Mouse (Mus musculus): ENCODE results near the gene Pde5a. TPM values are rescaled to one million over a fixed set of nuclear protein-coding genes. Genes with fewer than 3 reads are reported as not detected.

Pde5a gene
- polyA plus RNA-seq (2014; fragmentation: Nextera tagmentation; extraction: Ambion mirVana): 56.3 and 60.0 TPM in 2 replicates

DNA sequence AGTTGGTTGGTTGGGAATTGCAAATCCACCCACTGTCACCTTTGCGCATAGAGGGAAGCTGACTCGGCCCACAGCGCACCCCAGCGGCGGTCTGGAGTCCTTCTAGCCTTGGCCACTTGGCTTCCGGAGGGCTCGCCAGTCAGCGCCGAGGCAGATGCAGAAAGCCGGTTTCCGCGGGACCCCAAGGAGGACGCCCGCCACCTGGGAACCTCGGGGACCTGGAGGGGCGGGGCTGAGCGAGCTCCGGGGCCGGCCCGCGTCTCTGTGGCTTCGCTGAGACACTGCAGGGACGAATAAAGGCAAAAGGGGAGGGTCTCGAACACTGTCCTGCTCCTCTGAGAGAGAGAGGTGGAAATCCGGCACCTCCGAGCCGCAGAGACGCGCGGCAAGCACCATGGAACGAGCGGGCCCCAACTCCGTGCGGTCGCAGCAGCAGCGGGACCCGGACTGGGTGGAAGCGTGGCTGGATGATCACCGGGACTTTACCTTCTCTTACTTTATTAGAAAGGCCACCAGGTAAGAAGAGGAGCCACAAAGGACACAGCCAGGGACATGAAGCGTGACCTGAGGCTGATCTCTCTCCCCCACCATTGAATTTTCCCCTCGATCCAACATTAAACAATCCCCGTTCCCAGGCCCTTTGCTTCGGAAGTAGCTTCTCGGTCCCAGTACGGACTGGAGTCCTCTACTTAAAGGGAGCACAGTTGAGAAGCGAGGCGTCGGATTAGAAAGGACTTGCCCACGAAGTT is at the start of gene Pde5a:
TSS of gene Pde5a (plus strand) at position 96 of the 749 bp plus-strand sequence.
- 1% methylated on average over 49 of the region's 49 CpGs for WGBS
- peak within 1 kb of the TSS; percentile 45 for H3K4me2 ChIP-seq (replicated peaks; ENCODE audit: low read depth, low read length)
- H3K9me3 ChIP-seq (ENCODE audit: control insufficient read depth, low read depth, low read length): no peaks in the 10 kb centered on the region
- peak within 1 kb of the TSS; percentile 100 for H3K27ac ChIP-seq (ENCODE audit: low read length)
- peak; percentile 65 for ATAC-seq (ENCODE audit: insufficient number of reproducible peaks, insufficient read depth, low FRiP score, low read depth)
- H3K4me3 ChIP-seq (ENCODE audit: low read depth, low read length): peak within 1 kb of the TSS; percentile 87
- no peaks in the 10 kb centered on the region for H3K36me3 ChIP-seq (ENCODE audit: control insufficient read depth, insufficient read depth, low read length)
- H3K4me1 ChIP-seq (ENCODE audit: control insufficient read depth, insufficient read depth, low read length): 0 out of 2 replicates have a peak, but pooled peaks cover 2% of the 10 kb centered on the region
- H3K9ac ChIP-seq (replicated peaks; ENCODE audit: low read depth, low read length): peak within 1 kb of the TSS; percentile 89
- no peaks in the 10 kb centered on the region for H3K27me3 ChIP-seq (ENCODE audit: control insufficient read depth, insufficient read depth, low read length)

GRCm38 (mm10) chr3:122680851-122681250 is 47.9 kb upstream of the Pde5a start:
- no peak overlapping the region for H3K27ac ChIP-seq (ENCODE audit: low read length)
- H3K4me1 ChIP-seq (ENCODE audit: control insufficient read depth, insufficient read depth, low read length): peaks cover 8% of the 10 kb centered on the region
- H3K36me3 ChIP-seq (ENCODE audit: control insufficient read depth, insufficient read depth, low read length): no peaks in the 10 kb centered on the region
- no peak overlapping the region for H3K4me2 ChIP-seq (replicated peaks; ENCODE audit: low read depth, low read length)
- WGBS: 92% methylated on average over 3 of the region's 3 CpGs
- H3K4me3 ChIP-seq (ENCODE audit: low read depth, low read length): no peak overlapping the region
- no peak for ATAC-seq (ENCODE audit: insufficient number of reproducible peaks, insufficient read depth, low FRiP score, low read depth)
- H3K9me3 ChIP-seq (ENCODE audit: control insufficient read depth, low read depth, low read length): no peaks in the 10 kb centered on the region; the same call in 1 of the 2 replicates
- H3K27me3 ChIP-seq (ENCODE audit: control insufficient read depth, insufficient read depth, low read length): no peaks in the 10 kb centered on the region
- no peak overlapping the region for H3K9ac ChIP-seq (replicated peaks; ENCODE audit: low read depth, low read length)

DNA sequence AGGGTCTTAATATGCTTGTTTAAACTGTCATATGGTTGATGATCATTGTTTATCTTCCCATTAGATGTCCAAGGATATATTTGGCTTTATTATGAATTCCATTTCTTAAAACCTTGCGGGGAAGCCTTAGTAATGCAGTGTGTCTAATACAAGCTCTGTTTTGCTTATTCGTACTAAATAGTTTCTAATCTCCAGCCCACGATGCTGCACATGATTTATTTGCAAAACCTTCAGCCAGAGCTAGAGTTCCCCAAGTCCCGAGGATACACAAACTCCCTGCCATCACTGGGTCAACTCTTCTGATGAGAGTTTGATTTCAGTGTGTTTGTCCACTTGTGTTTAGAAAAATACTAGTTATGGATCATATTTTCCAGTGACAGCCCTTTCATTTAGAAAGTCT is 46.4 kb upstream of the Pde5a start:
- H3K27ac ChIP-seq (ENCODE audit: low read length): no peak overlapping the region
- WGBS: 35% methylated on average over 4 of the region's 4 CpGs
- no peaks in the 10 kb centered on the region for H3K36me3 ChIP-seq (ENCODE audit: control insufficient read depth, insufficient read depth, low read length)
- no peak overlapping the region for H3K4me2 ChIP-seq (replicated peaks; ENCODE audit: low read depth, low read length)
- H3K9ac ChIP-seq (replicated peaks; ENCODE audit: low read depth, low read length): no peak overlapping the region
- H3K4me1 ChIP-seq (ENCODE audit: control insufficient read depth, insufficient read depth, low read length): peaks cover 8% of the 10 kb centered on the region
- no peaks in the 10 kb centered on the region for H3K27me3 ChIP-seq (ENCODE audit: control insufficient read depth, insufficient read depth, low read length)
- ATAC-seq (ENCODE audit: insufficient number of reproducible peaks, insufficient read depth, low FRiP score, low read depth): no peak
- no peak overlapping the region for H3K4me3 ChIP-seq (ENCODE audit: low read depth, low read length)
- H3K9me3 ChIP-seq (ENCODE audit: control insufficient read depth, low read depth, low read length): no peaks in the 10 kb centered on the region; the same call in 1 of the 2 replicates

GRCm38 (mm10) chr3:122684832-122685231 is 43.9 kb upstream of the Pde5a start:
- Histone ChIP-seq H3K27ac (ENCODE audit: low read length) (peak overlapping the region; percentile 72; the same call in 1 of the 2 replicates), H3K9ac (replicated peaks; ENCODE audit: low read depth, low read length) (no peak overlapping the region), H3K4me3 (ENCODE audit: low read depth, low read length) (no peak overlapping the region), H3K4me2 (replicated peaks; ENCODE audit: low read depth, low read length) (no peak overlapping the region), H3K4me1 (ENCODE audit: control insufficient read depth, insufficient read depth, low read length) (peaks cover 8% of the 10 kb centered on the region), H3K9me3 (ENCODE audit: control insufficient read depth, low read depth, low read length) (no peaks in the 10 kb centered on the region), H3K36me3 (ENCODE audit: control insufficient read depth, insufficient read depth, low read length) (no peaks in the 10 kb centered on the region), H3K27me3 (ENCODE audit: control insufficient read depth, insufficient read depth, low read length) (no peaks in the 10 kb centered on the region)
- 30% methylated on average over 7 of the region's 7 CpGs for WGBS
- ATAC-seq (ENCODE audit: insufficient number of reproducible peaks, insufficient read depth, low FRiP score, low read depth): peak; percentile 14; the same call in 1 of the 2 replicates

GRCm38 (mm10) chr3:122693039-122693438 is 35.7 kb upstream of the Pde5a start:
- H3K4me1 ChIP-seq (ENCODE audit: control insufficient read depth, insufficient read depth, low read length): no peaks in the 10 kb centered on the region
- no peak overlapping the region for H3K4me2 ChIP-seq (replicated peaks; ENCODE audit: low read depth, low read length)
- 69% methylated on average over 3 of the region's 3 CpGs for WGBS
- ATAC-seq (ENCODE audit: insufficient number of reproducible peaks, insufficient read depth, low FRiP score, low read depth): no peak
- H3K36me3 ChIP-seq (ENCODE audit: control insufficient read depth, insufficient read depth, low read length): no peaks in the 10 kb centered on the region
- no peak overlapping the region for H3K4me3 ChIP-seq (ENCODE audit: low read depth, low read length)
- H3K27me3 ChIP-seq (ENCODE audit: control insufficient read depth, insufficient read depth, low read length): no peaks in the 10 kb centered on the region
- H3K27ac ChIP-seq (ENCODE audit: low read length): no peak overlapping the region
- no peak overlapping the region for H3K9ac ChIP-seq (replicated peaks; ENCODE audit: low read depth, low read length)
- no peaks in the 10 kb centered on the region for H3K9me3 ChIP-seq (ENCODE audit: control insufficient read depth, low read depth, low read length)

DNA sequence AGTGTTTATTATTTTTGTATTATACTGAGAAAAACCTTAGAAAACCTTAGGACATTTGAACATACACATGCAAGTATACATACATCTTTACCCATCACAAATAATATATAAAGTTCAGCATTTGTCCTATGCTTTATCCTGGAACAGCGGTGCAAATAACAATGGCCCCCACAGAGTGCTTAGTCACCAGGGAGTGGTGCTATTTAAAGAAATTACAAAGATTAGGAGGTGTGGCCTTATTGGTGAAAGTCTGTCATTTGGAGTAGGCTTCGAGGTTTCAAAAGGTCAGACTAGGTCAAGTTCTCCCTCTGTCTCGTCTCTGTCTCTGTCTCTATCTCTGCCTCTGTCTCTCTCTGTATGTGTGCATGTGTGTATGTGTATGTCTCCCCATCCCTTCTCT is 32.9 kb upstream of the Pde5a start:
- Histone ChIP-seq H3K4me3 (ENCODE audit: low read depth, low read length) (no peak overlapping the region), H3K4me2 (replicated peaks; ENCODE audit: low read depth, low read length) (no peak overlapping the region), H3K27me3 (ENCODE audit: control insufficient read depth, insufficient read depth, low read length) (no peaks in the 10 kb centered on the region), H3K27ac (ENCODE audit: low read length) (no peak overlapping the region), H3K9ac (replicated peaks; ENCODE audit: low read depth, low read length) (no peak overlapping the region), H3K9me3 (ENCODE audit: control insufficient read depth, low read depth, low read length) (no peaks in the 10 kb centered on the region), H3K36me3 (ENCODE audit: control insufficient read depth, insufficient read depth, low read length) (no peaks in the 10 kb centered on the region), H3K4me1 (ENCODE audit: control insufficient read depth, insufficient read depth, low read length) (0 out of 2 replicates have a peak, but pooled peaks cover 3% of the 10 kb centered on the region)
- ATAC-seq (ENCODE audit: insufficient number of reproducible peaks, insufficient read depth, low FRiP score, low read depth): no peak
- WGBS: 64% methylated on average over 3 of the region's 3 CpGs

DNA sequence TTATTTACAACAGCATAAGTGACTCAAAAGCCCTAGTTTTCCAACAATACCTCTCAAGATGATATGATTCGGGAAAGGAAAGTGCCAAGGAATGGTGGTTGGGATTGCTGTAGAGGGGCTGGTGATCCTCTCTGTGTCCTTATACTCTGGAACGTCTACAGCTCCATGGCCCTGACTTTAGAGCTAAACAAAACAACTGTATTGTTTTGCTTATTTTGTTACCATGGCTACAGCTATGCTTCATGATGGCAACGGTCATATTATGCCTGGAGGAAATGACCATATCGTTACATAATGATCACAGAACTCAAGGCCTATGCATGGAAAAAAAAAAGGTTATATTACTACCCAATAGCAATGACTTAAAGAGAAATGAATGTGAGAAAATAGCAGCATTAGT is 32.1 kb upstream of the Pde5a start:
- ATAC-seq (ENCODE audit: insufficient number of reproducible peaks, insufficient read depth, low FRiP score, low read depth): no peak
- Histone ChIP-seq H3K27ac (ENCODE audit: low read length) (no peak overlapping the region), H3K4me1 (ENCODE audit: control insufficient read depth, insufficient read depth, low read length) (0 out of 2 replicates have a peak, but pooled peaks cover 3% of the 10 kb centered on the region), H3K9ac (replicated peaks; ENCODE audit: low read depth, low read length) (no peak overlapping the region), H3K9me3 (ENCODE audit: control insufficient read depth, low read depth, low read length) (no peaks in the 10 kb centered on the region), H3K4me2 (replicated peaks; ENCODE audit: low read depth, low read length) (no peak overlapping the region), H3K27me3 (ENCODE audit: control insufficient read depth, insufficient read depth, low read length) (no peaks in the 10 kb centered on the region), H3K4me3 (ENCODE audit: low read depth, low read length) (no peak overlapping the region), H3K36me3 (ENCODE audit: control insufficient read depth, insufficient read depth, low read length) (no peaks in the 10 kb centered on the region)
- 78% methylated on average over 4 of the region's 4 CpGs for WGBS

- peak; percentile 76; the same call in 1 of the 2 replicates for ATAC-seq (ENCODE audit: insufficient number of reproducible peaks, insufficient read depth, low FRiP score, low read depth)
- H3K9ac ChIP-seq (replicated peaks; ENCODE audit: low read depth, low read length): no peak overlapping the region
- no peaks in the 10 kb centered on the region for H3K9me3 ChIP-seq (ENCODE audit: control insufficient read depth, low read depth, low read length)
- H3K4me2 ChIP-seq (replicated peaks; ENCODE audit: low read depth, low read length): no peak overlapping the region
- 12% methylated on average over 6 of the region's 6 CpGs for WGBS
- no peaks in the 10 kb centered on the region for H3K27me3 ChIP-seq (ENCODE audit: control insufficient read depth, insufficient read depth, low read length)
- no peaks in the 10 kb centered on the region for H3K36me3 ChIP-seq (ENCODE audit: control insufficient read depth, insufficient read depth, low read length)
- peak overlapping the region; percentile 76 for H3K27ac ChIP-seq (ENCODE audit: low read length)
- no peak overlapping the region for H3K4me3 ChIP-seq (ENCODE audit: low read depth, low read length)
- peaks cover 9% of the 10 kb centered on the region for H3K4me1 ChIP-seq (ENCODE audit: control insufficient read depth, insufficient read depth, low read length)
Measured at GRCm38 (mm10) chr3:122704209-122704608, 24.5 kb upstream of the Pde5a start.
